Mouse (Mus musculus) thymus, postnatal 36 days (tissue): ENCODE results near the gene Calm3.
A peak's percentile ranks its signal among the peaks of the same experiment; 100 is the strongest.
"Not testable (repeated sequence)": the region's sequence is repeated elsewhere in the genome, so short reads cannot be mapped to it uniquely, and the experiment has no call there.

Experiments
- DNase-seq, 2 experiments: peaks; one replicate each; pipeline ENCODE4 v3.0.0; 2022; ENCODE audit warnings: mixed read lengths in 2 of 2

Calm3 gene

DNA sequence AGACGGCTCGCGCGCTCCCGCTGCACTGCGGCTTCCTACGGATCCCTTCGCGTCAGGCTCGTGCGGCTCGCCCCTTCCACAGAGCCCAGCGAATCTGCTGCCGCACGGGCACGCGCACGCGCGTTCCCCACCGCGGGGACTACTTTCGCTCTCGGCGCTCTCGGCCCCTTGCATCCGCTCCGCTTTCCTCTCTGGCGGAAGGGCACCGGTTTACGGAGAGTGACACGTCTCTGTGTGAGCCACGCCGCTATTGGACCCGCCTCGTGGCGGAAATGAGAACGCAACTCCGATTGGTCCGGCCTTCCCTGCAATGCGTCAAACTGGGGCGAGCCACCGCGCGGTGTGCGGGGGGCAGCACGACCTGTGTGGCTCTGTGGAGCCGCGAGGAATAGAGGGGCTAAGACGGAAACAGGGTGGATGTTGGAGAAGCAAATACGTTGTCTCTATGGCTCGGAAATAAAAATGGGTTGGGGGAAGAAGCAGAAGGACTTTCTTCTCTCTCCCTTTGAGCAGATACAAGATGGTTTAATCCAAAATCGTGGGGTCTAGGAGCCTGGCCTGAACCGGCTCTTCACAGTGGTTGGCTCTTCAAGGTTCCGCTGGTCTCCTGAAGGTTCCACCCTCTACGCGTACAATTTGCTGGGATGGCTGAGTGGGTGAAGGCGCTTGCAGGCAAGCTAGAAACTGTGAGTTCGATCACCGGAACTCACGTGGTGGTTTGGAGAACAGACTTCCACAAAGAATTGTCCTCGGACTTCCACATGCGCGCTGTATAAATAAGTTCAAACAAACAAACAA, at the start of gene Calm3:
Gene Calm3, minus strand, starts transcription at position 78 of the 798 bp plus-strand sequence.
- DNase-seq, result peak; percentile 100

DNA sequence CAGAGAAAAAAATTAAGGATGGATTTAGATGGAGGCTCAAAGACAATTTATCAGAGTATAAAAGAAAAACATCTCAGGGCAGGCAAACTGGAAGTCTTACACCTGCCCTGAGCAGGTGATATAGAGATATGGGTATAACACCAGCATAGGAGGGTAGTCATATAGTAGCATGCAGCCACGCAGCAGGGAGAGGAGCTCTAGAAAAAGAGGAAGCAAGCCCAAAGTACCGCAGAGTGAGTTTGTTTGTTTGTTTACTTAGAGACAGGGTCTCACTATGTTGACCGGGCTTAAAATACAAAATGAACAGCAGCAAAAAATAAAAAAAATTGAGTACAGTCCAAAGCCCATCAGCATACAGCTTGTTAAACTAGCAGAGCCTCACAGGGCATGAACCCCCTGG, 47.2 kb upstream of the Calm3 start:
- no peak for DNase-seq

DNA sequence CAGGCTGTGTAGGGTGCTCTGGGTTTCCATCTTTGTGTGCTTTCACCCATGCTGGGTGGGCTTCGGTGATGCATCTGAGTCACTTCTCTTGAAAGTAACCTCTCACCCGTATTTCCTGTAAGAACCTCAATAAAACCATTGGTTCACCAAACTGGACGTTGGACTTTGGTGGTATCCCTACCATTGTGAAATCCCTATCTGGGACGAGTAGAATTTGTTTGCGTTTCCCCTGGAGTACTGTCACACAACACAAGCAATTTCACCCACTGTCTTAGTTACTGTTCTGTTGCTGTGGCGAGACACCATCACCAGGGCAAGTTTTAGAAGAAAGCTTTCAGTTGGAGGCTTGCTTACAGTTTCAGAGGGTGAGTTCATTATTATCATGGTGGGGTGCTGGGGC, 44.5 kb upstream of the Calm3 start:
- no peak for DNase-seq

DNA sequence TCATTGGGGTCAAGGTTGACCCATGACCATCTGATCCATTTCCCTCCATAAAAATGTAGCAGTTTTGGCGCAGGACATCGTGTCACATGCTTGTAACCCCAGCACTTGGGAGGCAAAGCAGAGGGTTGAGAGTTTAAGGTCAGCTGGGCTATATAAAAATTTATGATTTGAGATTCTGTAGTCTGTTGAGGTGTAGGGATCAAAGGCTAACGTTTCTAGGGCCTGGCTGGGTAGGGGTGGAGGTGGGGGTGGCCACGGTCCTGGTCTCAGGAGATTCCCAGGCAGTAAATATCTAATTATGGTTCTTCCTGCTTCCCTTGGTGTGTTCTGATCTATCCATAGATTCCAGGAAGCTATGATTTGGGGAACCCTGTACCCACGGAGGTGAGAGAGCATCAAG, 37.8 kb upstream of the Calm3 start:
- no peak for DNase-seq

DNA sequence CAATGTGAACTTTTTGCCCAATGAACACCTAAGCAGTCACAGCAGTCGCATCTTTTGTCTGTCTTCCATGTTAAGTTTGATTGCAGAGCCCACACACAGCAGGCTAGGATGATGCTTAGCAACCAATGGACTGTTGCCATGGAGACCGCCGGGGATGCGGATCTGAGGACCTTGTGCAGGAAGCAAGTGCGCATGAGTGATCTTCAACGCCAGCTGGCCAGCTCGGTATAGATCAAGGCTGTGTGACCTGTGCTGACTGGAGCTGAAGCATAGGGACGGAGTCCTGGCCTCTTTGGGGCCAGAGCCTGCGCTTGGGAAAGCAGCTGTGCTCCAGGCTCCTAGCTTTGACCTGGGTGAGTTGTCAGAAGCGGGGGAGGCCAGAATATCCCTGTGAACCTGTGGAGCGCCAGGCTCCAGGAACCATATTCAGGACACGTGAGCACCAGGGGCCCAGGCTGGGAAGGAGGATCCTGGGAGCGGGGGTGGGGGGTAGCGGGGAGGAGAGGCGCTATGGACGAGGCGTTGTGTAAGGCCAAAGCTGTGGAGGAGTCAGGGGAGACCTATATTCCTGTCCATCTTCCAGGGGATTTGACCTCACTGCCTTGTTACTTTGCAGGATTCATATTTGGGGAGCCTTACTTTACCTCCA, 35.7 kb upstream of the Calm3 start, which contains the start of gene Pnmal1:
Gene Pnmal1, plus strand, starts transcription at position 141 of the 649 bp plus-strand sequence.
- DNase-seq, result no peak

DNA sequence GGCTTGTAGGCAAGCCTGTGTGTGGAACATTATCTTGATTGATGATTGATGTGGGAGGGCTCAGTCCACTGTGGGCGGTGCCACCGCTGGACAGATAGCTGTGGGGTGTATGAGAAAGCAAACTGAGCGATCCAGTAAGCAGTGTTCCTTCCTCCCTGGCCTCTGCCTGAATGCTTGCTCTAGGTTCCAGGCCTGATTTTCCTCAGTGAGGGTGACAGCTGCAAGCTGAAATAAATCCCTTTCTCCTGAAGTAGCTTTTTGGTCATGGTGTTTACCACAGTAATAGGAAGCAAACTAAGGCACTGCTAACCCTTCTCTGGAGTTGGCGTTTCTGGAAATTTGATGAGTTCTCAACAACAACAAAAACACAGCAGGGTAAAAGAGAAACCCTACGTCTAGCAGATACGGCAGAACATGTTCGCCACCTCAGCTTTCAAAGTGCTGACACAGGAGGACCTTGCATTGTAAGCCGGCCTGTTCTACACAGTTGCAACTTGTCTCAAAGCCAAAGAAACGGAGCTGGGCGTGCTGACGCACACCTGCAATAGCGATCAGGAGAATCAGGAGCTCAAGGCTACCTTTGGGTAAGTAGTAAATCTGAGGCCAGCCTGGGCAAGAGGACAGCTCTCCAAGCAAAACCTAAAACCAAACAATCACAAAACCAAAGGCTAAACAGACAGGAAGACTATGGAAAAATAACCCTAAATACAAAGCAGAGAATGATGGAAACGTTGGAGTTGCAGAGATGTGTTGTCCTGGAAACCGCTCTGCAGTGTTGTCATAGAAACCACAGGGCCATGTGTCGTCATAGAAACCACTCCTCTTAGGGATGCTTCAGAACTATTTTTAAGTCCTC, 32.7 kb upstream of the Calm3 start:
- no peak for DNase-seq

DNA sequence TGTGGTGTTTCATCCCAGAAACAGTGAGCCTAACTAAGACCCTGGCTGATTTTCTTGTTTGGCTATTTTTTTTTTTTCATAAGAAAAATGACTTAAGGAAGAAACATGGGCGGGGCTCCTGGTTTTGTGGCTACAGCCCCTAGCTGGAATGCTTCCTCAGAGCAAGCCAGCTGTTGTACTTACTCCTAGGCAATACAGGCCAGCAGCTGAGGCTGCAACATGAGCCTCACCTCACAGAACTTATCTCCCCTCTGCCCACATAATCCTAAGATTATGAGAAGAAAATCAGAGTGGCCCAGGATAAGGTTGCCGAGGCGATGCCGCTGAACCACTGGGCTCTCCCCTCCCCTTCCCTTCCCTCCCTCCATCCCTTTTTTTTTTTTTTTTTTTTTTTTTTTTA, 31.8 kb upstream of the Calm3 start:
- no peak for DNase-seq

DNA sequence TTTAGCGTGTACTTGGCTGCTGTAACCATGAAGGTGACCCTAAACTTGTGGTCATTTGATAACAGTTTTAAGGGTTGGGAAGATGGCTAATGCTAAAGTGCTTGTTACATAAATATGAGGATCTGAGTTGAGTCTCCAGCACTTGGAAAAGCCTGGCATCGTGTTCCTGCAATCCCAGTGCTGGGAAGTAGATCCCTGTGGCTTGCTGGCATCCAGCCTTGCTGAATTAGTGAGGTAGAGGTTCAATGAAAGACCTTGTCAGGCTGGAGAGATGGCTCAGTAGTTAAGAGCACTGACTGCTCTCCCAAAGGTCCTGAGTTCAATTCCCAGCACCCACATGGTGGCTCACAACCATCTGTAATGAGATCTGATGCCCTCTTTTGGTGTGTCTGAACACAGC, 29.9 kb upstream of the Calm3 start:
- not testable (repeated sequence) for DNase-seq

DNA sequence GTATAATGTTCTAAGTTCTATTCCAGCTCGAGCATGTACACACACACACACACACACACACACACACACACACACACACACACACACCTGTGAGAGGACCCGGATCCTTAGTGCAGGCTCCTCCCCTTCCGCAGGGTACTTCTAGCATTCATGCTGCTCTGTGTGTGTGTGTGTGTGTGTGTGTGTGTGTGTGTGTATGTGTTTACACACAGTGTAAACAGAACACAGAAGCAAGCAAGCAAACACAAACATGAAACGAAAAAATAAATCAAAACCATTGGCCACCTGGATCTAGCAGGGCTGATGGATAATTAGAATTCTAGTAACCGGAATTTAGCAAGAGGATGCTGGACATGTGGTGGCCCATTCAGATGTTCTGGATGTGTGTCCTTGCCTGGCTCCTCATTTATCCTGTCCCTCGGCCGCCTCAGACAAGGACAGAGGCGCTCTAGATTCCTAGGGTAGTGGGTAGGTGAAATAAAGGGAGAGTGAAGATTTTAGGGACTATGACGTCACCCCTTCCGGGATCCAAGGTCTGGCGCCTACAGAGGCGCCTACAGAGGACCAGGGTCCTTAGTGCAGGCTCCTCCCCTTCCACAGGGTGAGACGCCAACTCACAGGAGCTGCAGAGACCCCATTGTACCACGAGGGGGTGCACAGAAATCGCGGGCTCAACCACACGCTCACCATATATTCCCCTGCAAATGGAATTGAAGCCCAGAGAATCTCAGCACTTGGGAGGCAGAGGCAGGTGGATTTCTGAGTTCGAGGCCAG, 27.1 kb upstream of the Calm3 start:
- DNase-seq, result peak; percentile 84 to 85

DNA sequence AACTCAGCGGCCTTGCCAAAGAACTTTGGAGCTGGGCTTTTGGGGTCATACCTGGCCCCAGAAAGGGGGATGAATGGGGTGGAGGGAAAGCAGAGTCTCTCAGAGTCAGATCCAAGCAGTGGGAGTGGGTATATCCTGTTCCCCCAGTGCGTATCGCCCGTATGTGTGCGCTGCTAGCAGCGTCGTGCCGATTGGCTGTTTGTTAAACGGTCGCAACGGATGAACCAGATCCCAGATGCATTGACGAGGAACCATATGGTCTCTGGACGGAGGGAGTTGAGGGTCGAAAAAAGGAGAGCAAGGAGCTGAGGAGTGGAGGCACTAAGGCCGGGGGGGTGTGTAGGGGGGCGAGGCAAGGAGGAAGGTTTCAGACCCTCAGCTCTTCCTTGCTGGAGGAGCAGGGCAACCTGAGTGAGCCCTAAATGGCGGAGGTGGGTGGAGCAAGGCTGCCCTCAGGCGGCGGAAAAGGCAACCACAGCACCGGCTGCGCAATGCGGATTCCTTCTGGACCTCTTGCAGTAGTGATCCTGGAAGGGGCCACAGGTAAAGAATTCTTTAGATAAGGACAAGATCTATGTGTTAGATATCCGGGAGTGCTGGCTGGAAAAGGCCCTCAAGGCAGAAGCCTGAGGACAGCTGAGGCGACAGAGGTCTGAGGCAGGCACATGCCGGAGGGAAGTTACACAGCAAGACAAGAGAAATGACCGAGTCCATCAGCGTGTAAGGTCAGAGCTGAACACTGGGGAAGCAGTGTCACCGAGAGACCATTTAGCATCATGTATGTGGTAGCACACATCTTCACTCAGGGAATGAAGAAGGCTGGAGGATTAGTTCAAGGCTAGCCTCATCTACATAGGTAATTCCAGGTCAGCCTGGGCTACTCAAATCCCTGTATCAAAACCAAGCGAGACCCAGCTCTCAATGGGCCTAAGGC, 26.3 kb upstream of the Calm3 start:
- peak; percentile 80 to 82 for DNase-seq

DNA sequence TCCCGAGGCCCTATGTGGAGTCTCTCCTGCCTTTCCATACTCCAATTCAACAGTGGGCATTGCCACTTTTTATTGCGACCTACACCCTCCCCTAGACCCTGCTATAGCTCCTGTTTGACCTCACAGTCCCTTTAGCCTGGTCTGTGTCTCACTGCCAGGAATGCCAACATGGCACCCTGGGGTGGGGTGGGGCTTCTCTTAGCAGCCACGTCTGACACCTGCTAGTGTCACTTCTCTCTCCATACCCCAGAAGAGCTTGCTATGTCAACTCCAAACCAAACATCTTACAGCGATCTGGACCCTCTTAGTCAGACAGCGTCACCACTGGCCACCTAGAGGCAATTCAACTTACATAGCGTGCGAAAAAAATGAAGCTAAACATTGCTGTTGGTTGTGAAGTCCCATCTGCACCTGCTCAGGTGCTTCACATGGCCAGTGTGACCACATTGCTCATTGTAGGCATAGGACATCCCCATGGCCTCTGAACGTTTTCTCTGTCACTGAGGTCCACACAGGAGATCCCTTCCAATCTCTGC, 25.1 kb upstream of the Calm3 start:
- DNase-seq, result no peak

DNA sequence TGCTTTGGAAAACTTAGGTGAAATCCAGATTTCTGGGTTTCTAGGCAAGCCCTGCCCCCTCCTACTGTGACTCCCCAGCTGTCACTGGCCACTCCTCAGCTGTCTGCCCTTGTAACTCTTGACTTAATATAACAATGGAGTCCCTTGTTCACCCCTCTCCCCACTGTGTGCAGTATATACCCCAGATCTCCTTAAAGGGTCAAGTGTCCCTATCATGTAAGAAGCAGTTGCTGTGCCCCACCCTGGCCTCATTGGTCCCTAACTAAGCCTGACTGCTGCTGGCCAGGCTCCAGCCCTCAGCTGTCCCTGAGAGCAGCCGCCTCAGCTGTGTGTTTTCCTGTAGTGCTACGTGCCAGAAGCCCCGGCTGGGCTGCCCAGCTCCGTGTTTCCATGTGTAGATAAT, 24.0 kb upstream of the Calm3 start:
- no peak for DNase-seq

DNA sequence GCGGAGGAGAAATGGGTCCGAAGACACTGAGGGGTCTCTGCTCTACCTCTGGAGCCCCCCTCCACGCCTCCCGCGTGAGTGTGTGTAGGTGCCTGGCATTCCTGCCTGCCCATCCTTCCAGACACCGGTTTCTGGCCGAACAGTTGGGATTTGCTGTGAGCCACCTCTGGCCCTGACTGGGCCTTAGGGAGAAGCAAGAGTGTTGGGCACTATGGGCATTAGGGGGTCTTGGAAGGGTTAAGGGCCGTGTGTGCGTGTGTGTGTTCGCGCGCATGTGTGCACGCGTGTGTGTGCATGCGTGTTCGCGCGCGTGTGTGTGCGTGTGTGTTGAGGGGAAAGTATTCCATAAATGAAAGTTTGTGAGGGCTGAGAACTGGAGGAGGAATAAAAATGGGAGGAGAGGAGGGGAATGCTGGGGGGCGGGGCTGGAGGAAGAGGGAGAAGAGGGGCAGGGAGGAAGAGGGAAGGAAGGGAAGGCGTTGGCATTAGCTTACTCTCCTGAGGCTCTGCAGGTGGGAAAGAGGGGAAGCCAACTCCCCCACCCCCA, 23.5 kb upstream of the Calm3 start:
- DNase-seq, result no peak

DNA sequence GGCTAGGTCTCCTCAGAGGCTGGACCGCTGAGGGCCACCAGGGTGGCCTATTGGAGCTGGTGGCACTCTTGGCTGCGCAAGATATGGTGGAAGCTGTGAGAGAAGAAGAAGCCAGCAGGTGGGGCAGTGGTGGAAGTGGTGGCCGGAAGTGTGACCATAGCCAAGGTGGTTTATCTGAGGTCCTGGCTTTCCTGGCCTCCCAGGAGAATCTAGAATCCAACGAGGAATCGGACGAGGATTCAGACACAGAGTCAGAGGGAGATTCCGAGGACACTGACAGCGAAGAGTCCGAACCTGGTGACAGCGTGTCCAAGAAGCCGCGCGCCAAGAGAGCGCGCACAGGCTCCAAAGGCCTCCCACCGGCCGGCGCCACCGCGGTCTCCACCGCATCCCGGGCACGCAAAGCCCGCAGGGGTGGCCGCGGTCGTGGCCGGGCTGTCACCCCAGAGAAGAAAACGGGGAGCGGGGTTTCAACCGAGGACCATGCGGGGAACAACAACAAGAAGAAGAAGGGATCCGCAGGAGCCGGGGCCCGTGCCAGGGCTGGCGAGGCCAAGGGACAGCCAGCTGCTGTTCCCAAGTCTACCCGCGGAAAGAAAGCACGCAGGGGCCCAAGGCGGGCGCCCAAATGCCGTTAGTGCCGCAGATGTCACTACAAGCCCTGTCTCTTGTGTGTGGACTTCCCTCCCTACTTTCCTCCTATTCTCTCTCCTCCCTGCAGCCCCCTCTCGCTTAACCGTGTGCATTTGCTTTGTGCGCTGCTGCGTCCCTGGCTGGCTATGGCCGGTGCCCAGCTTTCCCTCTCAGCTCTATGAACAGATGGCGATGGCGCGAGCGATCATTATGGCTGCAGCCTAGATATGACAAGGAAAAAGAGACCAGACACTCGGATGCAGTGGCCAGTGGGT, 22.8 kb upstream of the Calm3 start:
- DNase-seq, result no peak

DNA sequence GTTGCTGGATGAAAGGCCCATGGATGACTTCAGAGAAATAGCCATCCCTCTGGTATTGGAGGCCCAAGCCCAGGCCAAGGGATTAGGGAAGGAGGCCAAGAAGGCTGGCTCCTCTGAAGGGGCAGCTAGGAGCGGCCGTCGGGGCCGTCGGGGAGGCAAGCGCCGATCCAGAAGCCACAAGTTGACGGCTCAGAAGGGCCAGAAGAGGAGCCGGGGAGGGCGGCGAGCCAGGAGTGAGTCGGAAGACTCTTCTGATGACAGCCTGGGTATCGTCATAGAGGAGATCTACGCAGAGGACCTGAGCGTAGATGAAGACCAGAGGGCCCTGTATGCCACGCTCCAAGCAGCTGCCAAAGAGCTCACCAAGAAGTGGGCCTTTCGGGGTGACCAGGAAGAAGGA, 21.5 kb upstream of the Calm3 start:
- DNase-seq, result peak in 1 of 2 experiments; percentile 15

DNA sequence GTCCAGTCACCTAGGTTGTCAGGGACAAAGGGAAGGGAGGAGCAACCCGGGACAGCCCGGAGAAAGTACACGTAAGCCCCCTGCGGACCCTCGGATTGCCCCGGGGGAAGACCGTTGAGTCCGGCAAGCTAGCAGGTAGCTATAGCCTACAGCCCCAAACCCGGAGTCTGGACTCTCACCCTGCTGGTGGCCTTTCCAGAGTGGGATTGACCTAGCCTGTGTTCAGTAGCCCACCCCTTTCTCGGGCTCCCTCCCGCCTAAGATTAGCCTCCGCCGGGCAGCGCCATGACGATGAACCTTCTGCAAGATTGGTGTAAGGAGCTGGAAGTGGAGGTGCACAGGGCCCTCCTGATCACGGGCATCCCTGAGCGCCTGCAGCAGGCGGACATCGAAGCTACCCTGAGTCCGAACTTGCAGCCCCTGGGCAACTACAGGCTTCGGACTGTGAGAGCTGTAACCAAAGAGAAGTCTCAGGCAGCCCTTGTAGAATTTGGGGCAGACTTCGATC, 20.9 kb upstream of the Calm3 start:
- no peak for DNase-seq

DNA sequence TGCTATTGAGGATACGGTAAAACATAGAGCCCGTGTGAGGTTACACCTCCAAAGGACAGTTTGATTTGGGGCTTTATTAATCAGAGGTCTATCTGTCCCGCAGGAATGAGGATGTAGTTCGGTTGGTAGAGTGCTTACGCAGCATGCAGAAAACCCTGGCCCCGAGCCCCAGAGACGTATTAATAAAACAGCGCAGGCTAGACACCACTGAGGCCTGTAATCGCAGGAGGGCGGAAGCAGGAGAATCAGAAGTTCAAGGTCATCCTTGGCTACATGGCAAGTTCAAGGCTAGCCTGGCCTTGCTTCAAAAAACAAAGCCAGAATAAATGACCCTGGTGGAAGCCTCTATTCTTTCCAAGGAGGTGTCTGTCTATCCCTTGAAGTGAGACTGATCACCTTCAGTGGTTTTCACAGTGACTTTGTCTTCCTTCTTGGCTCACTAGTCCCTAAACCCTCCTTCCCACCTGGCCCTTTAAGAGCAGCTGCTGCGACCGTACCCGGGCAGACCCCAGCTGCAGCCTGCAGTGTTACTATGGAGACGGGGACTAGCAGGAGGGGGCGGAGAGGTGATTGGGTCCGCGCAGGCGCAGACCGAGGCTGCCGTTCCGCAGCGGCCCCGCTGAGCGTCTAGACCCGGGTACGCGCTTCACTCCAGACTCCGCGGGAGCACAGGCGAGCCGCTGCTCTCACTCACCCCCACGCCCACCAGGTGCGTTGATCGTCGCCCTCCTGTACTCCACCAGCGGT, 20.3 kb upstream of the Calm3 start, which contains the start of gene Pnmal2:
Gene Pnmal2, plus strand, starts transcription at position 622 of the 747 bp plus-strand sequence.
- DNase-seq, result peak; percentile 89 to 96

DNA sequence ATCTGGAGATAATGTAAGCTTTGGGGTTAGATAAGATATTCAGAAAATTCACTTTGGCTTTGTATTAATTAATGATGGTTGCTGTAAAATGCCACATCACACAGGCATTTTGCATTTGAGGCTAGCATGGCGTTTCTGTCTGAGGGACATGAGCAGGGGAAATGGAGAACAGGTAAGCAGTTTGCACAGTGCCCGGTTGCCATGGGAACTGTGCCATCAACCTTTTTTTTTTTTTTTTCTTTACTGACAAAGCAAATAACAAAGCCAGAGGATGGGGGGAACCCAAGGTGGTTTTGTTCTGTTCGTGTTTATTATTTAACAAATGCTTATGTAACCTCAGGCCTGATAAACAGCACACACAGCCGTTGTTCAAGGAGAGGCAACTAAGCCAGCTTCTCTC, 18.9 kb upstream of the Calm3 start:
- DNase-seq, result peak in 1 of 2 experiments; percentile 21

DNA sequence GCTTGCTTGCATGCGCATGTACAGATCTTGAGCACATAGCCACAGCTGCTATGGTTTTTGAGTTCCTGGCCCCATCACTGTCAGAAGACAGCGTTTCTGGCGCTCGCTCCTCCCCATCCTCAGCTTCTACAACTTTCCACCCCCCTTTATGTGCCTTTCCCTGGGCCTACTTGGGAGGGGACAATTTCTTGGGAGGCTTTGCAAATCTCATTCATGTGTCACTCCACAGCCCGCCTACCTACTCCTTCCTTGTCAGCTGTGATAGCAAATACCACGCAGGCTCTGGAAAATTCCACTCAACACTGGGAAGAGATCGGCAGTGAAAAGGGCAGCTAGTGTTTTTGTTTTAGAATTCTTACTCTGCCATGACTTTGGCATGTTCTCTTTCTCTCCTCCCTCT, 16.4 kb upstream of the Calm3 start:
- DNase-seq, result no peak
